Mouse (Mus musculus) gastrocnemius, adult 8-10 months (tissue): Measurements from ENCODE around the gene Magoh. TPM values are rescaled to one million over a fixed set of nuclear protein-coding genes. Genes with fewer than 3 reads are reported as not detected.

ENCODE experiments used
- total RNA-seq, 4 experiments: library from RNA; stranded (reverse); gene quantifications; 2 replicates each; pipeline ENCODE4 v1.2.4; 2022

Magoh gene
- total RNA-seq, 4 experiments from 2014 or later, result 26.1 to 33.5 (median 27.6) TPM

Other genes with a start within 250 kb of the Magoh start
- gene Dmrtb1, start 195.5 kb upstream of the Magoh start, total RNA-seq, result not detected
- not detected for gene Lrp8, start 77.5 kb upstream of the Magoh start, total RNA-seq
- 10 to 100 TPM; 40.3 to 44.0 (median 43.0) TPM for gene 0610037L13Rik, start 10.1 kb downstream of the Magoh start, total RNA-seq
- gene Cpt2, start 43.9 kb downstream of the Magoh start, total RNA-seq, result 10 to 100 TPM; 47.3 to 67.2 (median 53.9) TPM
- under 1 TPM in 3 of 4 experiments, not detected in 1; 0.15 to 0.27 (median 0.16) TPM for gene Slc1a7, start 88.6 kb downstream of the Magoh start, total RNA-seq
- gene Podn, start 216.7 kb downstream of the Magoh start, total RNA-seq, result 1 to 10 TPM; 5.1 to 7.9 (median 5.5) TPM